Mouse (Mus musculus): Measurements from ENCODE around the gene Ninl. TPM values are rescaled to one million over a fixed set of nuclear protein-coding genes. Genes with fewer than 3 reads are reported as not detected.
"Not testable (repeated sequence)": the region's sequence is repeated elsewhere in the genome, so short reads cannot be mapped to it uniquely, and the experiment has no call there.

Ninl gene
- polyA plus RNA-seq, 1 experiment, result 7.3 TPM

DNA sequence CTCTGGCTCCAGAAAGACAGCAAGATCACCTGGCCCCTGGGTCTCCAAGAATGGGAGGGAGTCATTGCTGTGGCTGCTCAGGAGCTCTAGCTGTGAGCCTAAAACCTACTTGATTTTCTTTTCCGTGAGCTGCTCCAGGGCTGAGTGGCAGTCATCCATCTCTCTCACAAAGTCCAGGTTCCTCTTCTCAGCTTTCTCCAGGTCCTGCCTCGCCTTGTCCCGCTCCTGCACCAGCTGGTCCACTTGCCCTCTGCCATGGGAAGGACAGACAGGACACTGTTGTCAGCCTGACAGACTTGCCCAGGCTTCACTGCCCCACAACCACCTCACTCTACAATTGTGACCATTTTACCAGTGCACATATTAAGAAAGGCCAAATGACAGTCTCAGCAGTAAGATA lies 75.9 kb downstream of the Ninl start:
- TF ChIP-seq POLR2A (IDR thresholded peaks at IDR 0.05; ENCODE audit: low read depth, low read length) (no peak), CTCF (IDR thresholded peaks at IDR 0.05; ENCODE audit: borderline replicate concordance, insufficient read depth, low read length) (no peak)
- Histone ChIP-seq H3K4me3 (ENCODE audit: insufficient read depth, low read length) (no peak overlapping the region), H3K4me1 (ENCODE audit: control insufficient read depth, insufficient read depth, low read length) (no peaks in the 10 kb centered on the region), H3K27ac (ENCODE audit: insufficient read depth, low read length) (no peak overlapping the region)

DNA sequence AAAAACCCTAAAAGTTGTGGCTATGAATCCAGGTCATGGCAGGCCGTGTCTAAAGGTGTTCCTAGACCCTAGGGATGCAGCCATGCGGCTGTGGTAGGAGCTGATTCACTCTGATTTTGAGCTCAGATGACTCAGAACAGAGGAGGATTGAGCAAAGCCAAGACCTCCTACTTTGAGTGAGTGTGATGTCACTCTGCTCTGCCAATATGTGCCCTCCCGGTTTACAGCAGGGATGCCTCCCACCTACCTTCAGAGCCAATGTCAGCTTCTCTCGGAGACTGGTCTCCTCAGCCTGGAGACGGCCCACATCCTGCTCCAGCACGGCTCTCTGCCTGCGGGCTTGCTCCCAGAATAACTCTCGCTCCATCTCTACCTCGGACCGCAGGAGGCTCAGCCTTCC lies 79.7 kb downstream of the Ninl start:
- no peak overlapping the region for H3K4me3 ChIP-seq (ENCODE audit: insufficient read depth, low read length)
- no peaks in the 10 kb centered on the region for H3K4me1 ChIP-seq (ENCODE audit: control insufficient read depth, insufficient read depth, low read length)
- no peak for TF ChIP-seq POLR2A (IDR thresholded peaks at IDR 0.05; ENCODE audit: low read depth, low read length)
- TF ChIP-seq CTCF (IDR thresholded peaks at IDR 0.05; ENCODE audit: borderline replicate concordance, insufficient read depth, low read length), result no peak
- no peak overlapping the region for H3K27ac ChIP-seq (ENCODE audit: insufficient read depth, low read length)

DNA sequence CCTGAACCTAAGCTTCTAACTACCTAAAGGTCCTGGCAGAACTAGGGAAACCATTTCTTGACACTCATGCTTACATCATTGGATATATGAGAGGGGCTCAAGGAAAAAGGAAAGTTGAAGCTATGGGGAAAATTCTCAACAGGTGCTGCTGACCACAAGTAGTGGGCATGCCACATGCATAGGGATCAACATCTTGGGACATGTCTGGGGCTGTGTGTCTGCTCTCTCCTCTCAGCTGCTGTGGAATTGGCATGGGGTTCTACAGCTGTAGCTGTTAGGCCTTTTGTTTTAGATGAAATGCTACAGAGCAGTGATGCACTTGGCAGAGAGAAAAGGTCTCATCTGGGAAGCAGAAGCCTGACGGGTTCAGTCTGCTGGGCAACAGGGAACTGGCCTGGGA lies 83.3 kb downstream of the Ninl start:
- H3K4me1 ChIP-seq (ENCODE audit: control insufficient read depth, insufficient read depth, low read length), result no peaks in the 10 kb centered on the region
- no peak overlapping the region for H3K4me3 ChIP-seq (ENCODE audit: insufficient read depth, low read length)
- TF ChIP-seq CTCF (IDR thresholded peaks at IDR 0.05; ENCODE audit: borderline replicate concordance, insufficient read depth, low read length), result no peak
- TF ChIP-seq POLR2A (IDR thresholded peaks at IDR 0.05; ENCODE audit: low read depth, low read length), result no peak
- no peak overlapping the region for H3K27ac ChIP-seq (ENCODE audit: insufficient read depth, low read length)

DNA sequence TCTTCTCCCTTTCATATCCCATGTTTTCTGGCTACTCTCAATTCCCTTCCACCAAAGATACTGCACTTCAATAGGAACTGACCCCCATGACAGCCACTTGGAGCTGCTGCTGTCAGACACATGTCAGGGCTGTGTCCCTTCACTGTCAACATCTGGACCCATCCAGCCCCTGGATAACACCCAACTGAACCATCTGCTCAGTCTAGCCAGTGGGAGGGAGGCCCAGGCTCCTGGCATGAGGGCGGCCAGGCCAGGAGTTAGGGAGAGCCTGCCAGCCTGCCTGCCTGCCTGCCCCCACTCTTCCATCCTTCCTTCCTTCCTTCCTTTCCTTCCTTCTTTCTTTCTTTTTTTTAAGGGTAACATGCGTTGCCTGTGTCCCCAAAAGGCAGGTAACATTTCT lies 88.0 kb downstream of the Ninl start:
- no peak for TF ChIP-seq CTCF (IDR thresholded peaks at IDR 0.05; ENCODE audit: borderline replicate concordance, insufficient read depth, low read length)
- no peak for TF ChIP-seq POLR2A (IDR thresholded peaks at IDR 0.05; ENCODE audit: low read depth, low read length)

DNA sequence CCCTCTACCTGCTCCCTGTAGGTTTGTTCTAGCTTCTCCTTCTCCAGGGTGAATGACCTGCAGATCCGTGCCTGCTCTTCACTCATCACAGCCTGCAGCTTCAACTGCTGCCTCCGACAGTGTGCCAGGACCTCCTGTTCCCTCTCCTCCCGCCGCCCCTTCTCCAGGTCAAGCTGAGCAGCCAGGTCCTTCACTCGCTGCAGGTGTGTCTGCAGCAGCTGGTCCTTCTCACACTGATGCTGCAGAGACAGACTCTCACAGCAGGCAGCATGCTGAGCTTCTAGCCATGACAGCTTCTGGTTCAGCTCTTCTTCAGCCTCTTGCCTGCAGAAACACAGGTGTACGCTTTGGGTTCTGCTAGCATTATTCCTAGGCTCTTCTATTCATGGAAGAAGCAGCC lies 89.1 kb downstream of the Ninl start:
- no peak for TF ChIP-seq POLR2A (IDR thresholded peaks at IDR 0.05; ENCODE audit: low read depth, low read length)
- TF ChIP-seq CTCF (IDR thresholded peaks at IDR 0.05; ENCODE audit: borderline replicate concordance, insufficient read depth, low read length), result no peak
- no peak overlapping the region for H3K4me3 ChIP-seq (ENCODE audit: insufficient read depth, low read length)
- no peaks in the 10 kb centered on the region for H3K4me1 ChIP-seq (ENCODE audit: control insufficient read depth, insufficient read depth, low read length)
- no peak overlapping the region for H3K27ac ChIP-seq (ENCODE audit: insufficient read depth, low read length)

More for the DNA sequence above, 88.0 kb downstream of the Ninl start:
- H3K4me1 ChIP-seq (ENCODE audit: control insufficient read depth, insufficient read depth, low read length), result no peaks in the 10 kb centered on the region
- H3K27ac ChIP-seq (ENCODE audit: insufficient read depth, low read length), result no peak overlapping the region
- no peak overlapping the region for H3K4me3 ChIP-seq (ENCODE audit: insufficient read depth, low read length)

DNA sequence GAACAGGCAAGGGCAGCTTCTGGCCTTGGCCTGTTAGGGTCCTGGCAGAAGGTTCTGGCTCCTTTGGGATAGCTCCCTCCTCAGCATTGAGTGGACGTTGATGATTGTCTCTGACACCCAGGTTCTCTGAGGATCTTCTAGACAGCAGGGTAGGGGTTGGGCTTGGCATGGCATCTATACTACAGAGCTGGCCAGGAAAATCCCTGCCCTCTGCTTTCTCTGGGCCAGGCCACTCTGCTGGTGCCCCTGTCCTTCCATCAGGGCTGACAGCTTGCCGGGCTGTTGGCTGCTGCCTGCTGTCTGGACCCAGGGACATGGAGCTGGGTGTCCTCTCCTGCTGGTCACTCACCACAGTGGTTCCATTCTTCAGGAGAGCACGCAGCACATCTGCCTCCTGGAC lies 89.5 kb downstream of the Ninl start:
- Histone ChIP-seq H3K27ac (ENCODE audit: insufficient read depth, low read length) (no peak overlapping the region), H3K4me3 (ENCODE audit: insufficient read depth, low read length) (no peak overlapping the region), H3K4me1 (ENCODE audit: control insufficient read depth, insufficient read depth, low read length) (no peaks in the 10 kb centered on the region)
- TF ChIP-seq CTCF (IDR thresholded peaks at IDR 0.05; ENCODE audit: borderline replicate concordance, insufficient read depth, low read length) (no peak), POLR2A (IDR thresholded peaks at IDR 0.05; ENCODE audit: low read depth, low read length) (no peak)

DNA sequence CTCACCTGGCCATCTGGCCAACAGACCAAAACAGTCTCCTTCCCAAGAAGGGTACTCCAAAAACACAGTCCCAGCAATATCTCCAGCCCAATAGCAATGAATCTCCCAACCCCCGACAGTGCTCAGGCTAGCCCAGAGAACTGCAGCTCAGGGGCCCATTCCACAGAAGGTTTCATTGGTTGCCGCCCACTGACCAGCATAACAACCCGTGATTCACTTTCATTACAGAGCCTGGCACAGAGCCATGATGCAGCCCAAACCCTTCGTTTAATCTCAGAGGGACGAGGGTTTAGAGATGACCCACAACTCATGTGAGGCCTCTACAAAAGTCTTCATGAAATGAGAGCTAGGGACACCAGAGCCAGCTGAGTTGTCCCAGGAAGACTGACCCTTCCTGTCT lies 90.4 kb downstream of the Ninl start:
- Histone ChIP-seq H3K27ac (ENCODE audit: insufficient read depth, low read length) (no peak overlapping the region), H3K4me1 (ENCODE audit: control insufficient read depth, insufficient read depth, low read length) (no peaks in the 10 kb centered on the region), H3K4me3 (ENCODE audit: insufficient read depth, low read length) (no peak overlapping the region)
- TF ChIP-seq CTCF (IDR thresholded peaks at IDR 0.05; ENCODE audit: borderline replicate concordance, insufficient read depth, low read length) (no peak), POLR2A (IDR thresholded peaks at IDR 0.05; ENCODE audit: low read depth, low read length) (no peak)

DNA sequence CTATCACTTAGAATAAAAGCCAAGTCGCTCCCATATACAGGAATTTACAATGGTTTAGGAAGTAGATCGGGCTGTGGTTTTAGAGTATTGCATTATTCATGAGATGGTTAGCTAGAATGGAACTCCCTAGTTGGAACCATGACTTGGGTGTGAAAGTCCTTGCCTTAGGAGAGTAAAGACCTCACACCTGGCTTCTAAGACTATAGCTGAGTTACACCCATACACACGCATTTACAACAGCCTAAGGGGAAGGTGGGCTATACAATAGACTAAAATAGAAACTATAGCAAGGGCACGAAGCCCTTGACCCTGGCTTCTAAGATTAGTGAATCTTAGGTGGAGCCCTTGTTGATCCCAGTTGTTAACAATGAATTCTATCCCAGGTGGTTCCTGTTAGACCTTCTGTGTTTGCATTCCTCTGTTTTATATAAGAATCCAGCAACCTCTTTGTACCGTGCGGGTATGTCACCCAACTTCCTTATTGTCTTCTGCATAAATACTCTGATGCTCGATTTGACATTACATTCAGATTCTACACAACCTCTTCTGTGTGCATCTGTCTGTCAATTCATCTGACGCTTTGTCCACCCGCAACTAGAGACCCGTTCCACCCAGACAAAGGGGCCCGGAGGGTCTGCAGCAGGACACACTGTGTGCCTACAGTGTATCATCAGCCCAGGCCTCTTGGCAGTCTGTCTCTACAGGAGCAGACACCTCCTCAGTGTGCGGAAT lies 91.1 kb downstream of the Ninl start:
- not testable (repeated sequence) for H3K4me1 ChIP-seq (ENCODE audit: control insufficient read depth, insufficient read depth, low read length); H3K27ac ChIP-seq (ENCODE audit: insufficient read depth, low read length); H3K4me3 ChIP-seq (ENCODE audit: insufficient read depth, low read length)

DNA sequence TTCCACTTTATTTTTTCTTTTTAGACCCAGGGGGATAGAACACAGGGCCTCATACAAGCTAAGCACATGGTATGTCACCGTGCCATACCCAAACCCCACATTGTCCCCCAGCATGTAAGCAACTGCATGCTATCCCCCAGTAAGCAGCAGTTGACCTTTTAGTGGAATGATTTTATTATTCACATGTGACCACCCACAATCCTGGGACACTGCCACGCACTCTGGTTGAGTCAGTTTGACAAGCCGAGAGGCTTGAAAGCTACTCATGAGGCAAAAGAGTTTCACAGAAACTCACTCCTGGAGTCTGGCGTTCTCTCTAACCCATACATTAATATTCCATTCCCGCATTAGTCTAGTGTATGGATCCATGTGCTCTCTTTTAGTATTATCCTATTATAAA lies 91.8 kb downstream of the Ninl start:
- H3K4me3 ChIP-seq (ENCODE audit: insufficient read depth, low read length); H3K4me1 ChIP-seq (ENCODE audit: control insufficient read depth, insufficient read depth, low read length); H3K27ac ChIP-seq (ENCODE audit: insufficient read depth, low read length): not testable (repeated sequence)

DNA sequence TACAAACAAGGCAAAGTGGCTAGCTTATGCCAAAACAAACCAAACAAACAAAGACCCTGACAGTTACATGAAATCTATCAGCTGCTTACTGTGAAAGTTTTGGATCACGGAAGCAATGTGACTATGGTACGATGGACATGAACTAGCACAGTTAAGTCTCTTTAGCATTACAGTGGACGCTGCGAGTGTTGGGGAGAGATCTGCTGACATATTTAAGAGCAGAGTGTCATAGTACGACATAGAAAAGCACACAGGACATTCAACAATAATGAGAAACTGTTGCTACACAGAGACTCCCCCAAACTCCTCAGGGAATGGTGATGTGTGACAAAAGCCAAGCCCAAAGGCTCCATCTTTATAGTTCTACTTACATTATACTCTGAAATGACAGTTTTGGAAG lies 95.2 kb downstream of the Ninl start:
- H3K4me1 ChIP-seq (ENCODE audit: control insufficient read depth, insufficient read depth, low read length), result no peaks in the 10 kb centered on the region
- H3K4me3 ChIP-seq (ENCODE audit: insufficient read depth, low read length), result no peak overlapping the region
- H3K27ac ChIP-seq (ENCODE audit: insufficient read depth, low read length), result no peak overlapping the region
- TF ChIP-seq CTCF (IDR thresholded peaks at IDR 0.05; ENCODE audit: borderline replicate concordance, insufficient read depth, low read length) (no peak), POLR2A (IDR thresholded peaks at IDR 0.05; ENCODE audit: low read depth, low read length) (no peak)

DNA sequence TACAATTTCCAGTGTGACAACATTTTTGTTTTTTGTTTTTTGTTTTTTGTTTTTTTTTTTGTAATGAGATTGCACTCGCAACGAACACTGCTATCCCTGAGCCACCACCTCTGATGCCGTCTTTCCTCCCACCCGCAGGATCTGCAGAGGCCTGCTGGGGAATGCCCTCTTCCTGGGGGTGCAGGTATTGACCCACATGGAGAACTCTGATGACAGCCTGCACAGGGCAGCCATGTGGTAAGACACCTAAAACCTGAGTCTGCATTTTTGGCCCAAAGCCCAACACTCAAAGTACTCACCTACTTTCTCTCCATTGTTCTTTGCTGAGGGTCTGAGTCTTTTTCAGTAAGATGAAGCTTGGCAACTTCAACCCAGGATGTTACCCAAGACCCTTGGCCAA lies 104.5 kb downstream of the Ninl start:
- no peaks in the 10 kb centered on the region for H3K4me1 ChIP-seq (ENCODE audit: control insufficient read depth, insufficient read depth, low read length)
- H3K4me3 ChIP-seq (ENCODE audit: insufficient read depth, low read length), result no peak overlapping the region
- H3K27ac ChIP-seq (ENCODE audit: insufficient read depth, low read length), result no peak overlapping the region
- TF ChIP-seq POLR2A (IDR thresholded peaks at IDR 0.05; ENCODE audit: low read depth, low read length) (no peak), CTCF (IDR thresholded peaks at IDR 0.05; ENCODE audit: borderline replicate concordance, insufficient read depth, low read length) (no peak)
